Mouse (Mus musculus): Measurements from ENCODE around the gene Mogs.

- no peak for TF ChIP-seq CTCF (IDR thresholded peaks at IDR 0.05; ENCODE audit: control insufficient read depth, insufficient read depth, insufficient read length)
- TF ChIP-seq CEBPB (IDR thresholded peaks at IDR 0.05; ENCODE audit: low read depth): no peak
- no peak for TF ChIP-seq USF1 (IDR thresholded peaks at IDR 0.05; ENCODE audit: low read depth)
- TF ChIP-seq MYOG (IDR thresholded peaks at IDR 0.05; ENCODE audit: control insufficient read depth, extremely low read depth, insufficient read length): no peak
- peak; percentile 72 for TF ChIP-seq MAX (IDR thresholded peaks at IDR 0.05)
Measured at GRCm38 (mm10) chr6:83124851-83125312, 9.6 kb downstream of the Mogs start.
